Mouse (Mus musculus): ENCODE measurements at regions not wholly inside any gene's neighbourhood (a gene's known extent, or its start where the extent isn't known, plus 50 kb on each side); places are given as distances from the start of the nearest gene placed in this dataset.

GRCm38 (mm10) chr17:85767201-85767862 lies 79.3 kb upstream of the Six2 start:
- DNase-seq (ENCODE audit: extremely low spot score): no peak

GRCm38 (mm10) chr17:85766556-85766955 lies 78.5 kb upstream of the Six2 start:
- DNase-seq (ENCODE audit: extremely low spot score): no peak

- DNase-seq (ENCODE audit: extremely low spot score): no peak
Observed at GRCm38 (mm10) chr17:85758581-85759098, 70.6 kb upstream of the Six2 start.

- no peak for DNase-seq (ENCODE audit: extremely low spot score)
Observed at GRCm38 (mm10) chr17:85757647-85758046, 69.6 kb upstream of the Six2 start.

GRCm38 (mm10) chr17:85755557-85755956 lies 67.5 kb upstream of the Six2 start:
- DNase-seq (ENCODE audit: extremely low spot score): no peak

GRCm38 (mm10) chr17:85748649-85749081 lies 60.6 kb upstream of the Six2 start:
- peak; percentile 64 for DNase-seq (ENCODE audit: extremely low spot score)

GRCm38 (mm10) chr17:85747976-85748648 lies 60.0 kb upstream of the Six2 start:
- peak; percentile 25 for DNase-seq (ENCODE audit: extremely low spot score)

All from embryo, embryonic 9.5 days (tissue).